Mouse (Mus musculus) kidney, adult 2 months (tissue): Measurements from ENCODE around the gene Ctnnb1. TPM values are rescaled to one million over a fixed set of nuclear protein-coding genes. Genes with fewer than 3 reads are reported as not detected.

Source experiments
- DNase-seq: peaks from one replicate; pipeline ENCODE4 v3.0.0; 2021
- H3K27ac ChIP-seq: fragments of 200-500 bp; 2 replicates; pipeline ENCODE4 v1.5.1; 2012; ENCODE audit warnings: low read depth, low read length, control low read depth, inconsistent platforms; ENCODE audit not compliant: insufficient read depth
- H3K27me3 ChIP-seq: fragments of 200-500 bp; replicated peaks from 2 replicates; pipeline ENCODE4 v1.6.1; 2012; ENCODE audit warnings: mild to moderate bottlenecking, moderate library complexity, low read length, inconsistent platforms; ENCODE audit not compliant: control insufficient read depth, insufficient read depth
- H3K36me3 ChIP-seq: fragments of 200-500 bp; 2 replicates; pipeline ENCODE4 v1.6.1; 2012; ENCODE audit warnings: mild to moderate bottlenecking, moderate library complexity, low read length, inconsistent platforms; ENCODE audit not compliant: control insufficient read depth, insufficient read depth
- H3K4me1 ChIP-seq: fragments of 200-500 bp; 2 replicates; pipeline ENCODE4 v1.6.1; 2011; ENCODE audit warnings: low read length; ENCODE audit not compliant: control insufficient read depth, insufficient read depth
- H3K4me3 ChIP-seq: fragments of 200-500 bp; 2 replicates; pipeline ENCODE4 v1.5.1; 2011; ENCODE audit warnings: mild to moderate bottlenecking, low read depth, low read length, control low read depth; ENCODE audit not compliant: insufficient read depth
- CTCF ChIP-seq: fragments of 200-500 bp; conservative IDR thresholded peaks from 2 replicates; pipeline ENCODE4 v1.5.1; 2011; ENCODE audit warnings: low read depth, mild to moderate bottlenecking, control low read depth, low read length, moderate library complexity, mixed read lengths; ENCODE audit not compliant: insufficient read depth, insufficient read length
- POLR2A ChIP-seq: fragments of 200-500 bp; IDR thresholded peaks from one replicate; pipeline ENCODE4 v1.6.1; 2011; ENCODE audit warnings: low read depth, low read length, control low read depth
- WGBS: fragments of 180-500 bp; shearing (Covaris S2); methylation state at CpG from one replicate; pipeline ENCODE4 v1.1.7; 2018; 5-methylcytosine and 5-hydroxymethylcytosine counted together
- polyA plus RNA-seq: library from polyadenylated mRNA; depleted of rRNA; stranded (reverse); fragments of >200 nt; gene quantifications from 2 replicates; pipeline ENCODE4 v1.2.3, GENCODE M21; 2012

Gene Ctnnb1
- polyA plus RNA-seq, 1 experiment = 156 TPM

DNA sequence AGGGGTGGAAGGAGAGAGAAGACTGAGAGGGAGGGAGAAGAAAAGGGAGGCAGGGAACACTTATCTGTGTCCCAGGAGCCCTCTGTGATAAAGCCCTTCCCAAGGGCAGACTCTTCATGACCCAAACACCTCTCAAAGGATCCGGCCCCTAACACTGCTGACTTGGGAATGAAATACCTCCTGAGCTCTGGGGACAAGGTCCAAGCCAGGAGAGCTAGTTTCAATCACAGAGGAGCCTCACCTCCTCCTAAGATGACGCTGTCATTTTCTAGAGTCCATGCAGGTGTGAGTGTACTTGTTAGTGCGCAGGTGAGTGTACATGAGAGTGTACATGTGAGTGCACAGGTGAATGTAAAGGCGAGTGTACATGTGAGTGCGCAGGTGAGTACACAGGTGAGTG, 56.0 kb downstream of the Ctnnb1 start:
- peak overlapping the region; percentile 71 for H3K27ac ChIP-seq
- peaks cover 8% of the 10 kb centered on the region; the same call in 1 of the 2 replicates for H3K4me1 ChIP-seq
- H3K27me3 ChIP-seq = no peaks in the 10 kb centered on the region
- H3K36me3 ChIP-seq = no peaks in the 10 kb centered on the region
- no peak for TF ChIP-seq CTCF
- peak; percentile 68 for DNase-seq
- no peak overlapping the region for H3K4me3 ChIP-seq
- WGBS = 83% methylated on average over 5 of the region's 5 CpGs

DNA sequence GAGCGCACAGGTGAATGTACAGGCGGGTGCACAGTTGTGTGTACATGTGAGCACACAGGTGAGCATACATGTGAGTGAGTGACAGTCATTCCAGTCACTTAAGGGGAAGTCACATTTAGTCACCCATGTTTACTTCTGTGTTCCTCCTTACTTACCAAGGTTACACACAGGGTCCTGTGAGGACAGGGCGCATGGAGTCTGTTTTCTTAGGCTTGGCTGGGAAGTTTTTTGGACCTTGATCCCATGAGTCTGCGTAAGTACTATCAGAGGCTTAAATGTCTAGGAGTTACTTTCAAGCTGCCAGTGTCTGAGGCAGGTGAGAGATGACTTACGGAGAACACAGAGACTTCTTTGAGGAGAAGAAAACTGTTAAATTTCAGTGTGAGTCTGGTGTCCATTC, 56.5 kb downstream of the Ctnnb1 start:
- no peaks in the 10 kb centered on the region for H3K36me3 ChIP-seq
- no peak for TF ChIP-seq CTCF
- H3K4me3 ChIP-seq = no peak overlapping the region
- 68% methylated on average over 5 of the region's 5 CpGs for WGBS
- peak overlapping the region; percentile 71 for H3K27ac ChIP-seq
- H3K27me3 ChIP-seq = no peaks in the 10 kb centered on the region
- peaks cover 8% of the 10 kb centered on the region; the same call in 1 of the 2 replicates for H3K4me1 ChIP-seq
- peak; percentile 67 for DNase-seq

DNA sequence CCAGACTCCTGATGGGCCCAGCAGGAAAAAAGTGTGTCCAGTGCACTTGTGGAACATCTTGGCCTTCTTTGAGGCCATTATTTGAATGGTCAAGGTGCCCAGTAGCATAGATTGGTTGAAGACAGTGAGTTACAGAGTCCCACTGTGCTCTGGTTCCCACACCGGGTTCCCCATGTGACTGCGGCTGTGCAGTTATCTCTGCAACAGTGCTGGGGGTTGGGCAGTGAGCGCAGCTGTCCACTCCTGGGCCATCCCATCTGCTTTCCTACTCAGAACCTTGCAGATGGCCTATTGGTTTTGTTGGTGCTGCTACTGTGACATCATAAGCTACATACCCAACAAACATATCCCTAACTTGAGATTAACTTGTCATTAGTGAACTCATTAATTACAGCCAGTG, 57.2 kb downstream of the Ctnnb1 start:
- Histone ChIP-seq H3K27me3 (no peaks in the 10 kb centered on the region), H3K4me3 (no peak overlapping the region), H3K4me1 (peaks cover 8% of the 10 kb centered on the region; the same call in 1 of the 2 replicates), H3K27ac (peak overlapping the region; percentile 27; the same call in 1 of the 2 replicates), H3K36me3 (no peaks in the 10 kb centered on the region)
- 98% methylated on average over 3 of the region's 3 CpGs for WGBS
- DNase-seq = no peak
- TF ChIP-seq CTCF (no peak), POLR2A (no peak)

DNA sequence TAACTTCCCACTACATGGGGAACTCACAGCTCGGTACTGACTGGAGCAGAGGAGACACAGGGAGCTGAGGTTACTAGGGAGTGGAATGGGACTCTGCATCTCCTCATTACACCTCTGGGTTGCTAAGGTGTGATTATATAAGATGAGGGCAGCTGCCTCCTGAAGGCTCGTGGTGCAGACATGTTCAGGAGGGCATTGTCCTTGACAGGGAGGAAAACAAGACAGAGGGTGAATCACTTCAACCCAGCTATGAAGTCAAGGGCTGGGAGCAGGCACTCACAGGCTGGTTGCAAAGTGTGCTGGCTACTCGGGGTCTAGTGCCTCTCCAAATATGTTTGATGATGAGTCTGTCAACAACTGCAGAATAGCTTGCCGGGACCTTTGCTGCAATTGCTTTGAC, 58.0 kb downstream of the Ctnnb1 start:
- Histone ChIP-seq H3K4me1 (peaks cover 8% of the 10 kb centered on the region; the same call in 1 of the 2 replicates), H3K4me3 (no peak overlapping the region), H3K36me3 (no peaks in the 10 kb centered on the region), H3K27me3 (no peaks in the 10 kb centered on the region), H3K27ac (no peak overlapping the region)
- DNase-seq = no peak
- TF ChIP-seq CTCF (no peak), POLR2A (no peak)
- 79% methylated on average over 4 of the region's 4 CpGs for WGBS

DNA sequence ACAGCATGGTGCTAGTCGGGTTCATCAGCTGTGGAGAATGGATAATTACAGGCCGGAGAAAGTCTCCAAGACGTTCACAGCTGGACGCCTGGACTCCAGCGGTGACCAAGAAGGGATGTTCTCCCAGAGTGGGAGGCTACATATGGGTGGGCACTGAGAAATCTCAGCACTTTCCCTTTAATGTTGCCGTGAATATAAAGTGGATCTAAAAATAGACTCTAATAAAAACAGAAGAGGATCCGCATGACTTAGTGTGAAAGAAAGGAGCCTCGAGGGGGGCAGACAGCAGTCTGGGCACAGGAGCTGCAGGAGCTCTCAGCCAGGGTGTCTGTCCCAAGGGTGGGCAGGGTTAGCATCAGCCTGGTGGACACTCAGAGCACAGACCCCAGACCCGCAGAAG, 59.1 kb downstream of the Ctnnb1 start:
- Histone ChIP-seq H3K4me1 (peaks cover 8% of the 10 kb centered on the region; the same call in 1 of the 2 replicates), H3K27me3 (no peaks in the 10 kb centered on the region), H3K4me3 (no peak overlapping the region), H3K36me3 (no peaks in the 10 kb centered on the region), H3K27ac (no peak overlapping the region)
- TF ChIP-seq CTCF = no peak
- no peak for TF ChIP-seq POLR2A
- 46% methylated on average over 9 of the region's 9 CpGs for WGBS
- DNase-seq = no peak

DNA sequence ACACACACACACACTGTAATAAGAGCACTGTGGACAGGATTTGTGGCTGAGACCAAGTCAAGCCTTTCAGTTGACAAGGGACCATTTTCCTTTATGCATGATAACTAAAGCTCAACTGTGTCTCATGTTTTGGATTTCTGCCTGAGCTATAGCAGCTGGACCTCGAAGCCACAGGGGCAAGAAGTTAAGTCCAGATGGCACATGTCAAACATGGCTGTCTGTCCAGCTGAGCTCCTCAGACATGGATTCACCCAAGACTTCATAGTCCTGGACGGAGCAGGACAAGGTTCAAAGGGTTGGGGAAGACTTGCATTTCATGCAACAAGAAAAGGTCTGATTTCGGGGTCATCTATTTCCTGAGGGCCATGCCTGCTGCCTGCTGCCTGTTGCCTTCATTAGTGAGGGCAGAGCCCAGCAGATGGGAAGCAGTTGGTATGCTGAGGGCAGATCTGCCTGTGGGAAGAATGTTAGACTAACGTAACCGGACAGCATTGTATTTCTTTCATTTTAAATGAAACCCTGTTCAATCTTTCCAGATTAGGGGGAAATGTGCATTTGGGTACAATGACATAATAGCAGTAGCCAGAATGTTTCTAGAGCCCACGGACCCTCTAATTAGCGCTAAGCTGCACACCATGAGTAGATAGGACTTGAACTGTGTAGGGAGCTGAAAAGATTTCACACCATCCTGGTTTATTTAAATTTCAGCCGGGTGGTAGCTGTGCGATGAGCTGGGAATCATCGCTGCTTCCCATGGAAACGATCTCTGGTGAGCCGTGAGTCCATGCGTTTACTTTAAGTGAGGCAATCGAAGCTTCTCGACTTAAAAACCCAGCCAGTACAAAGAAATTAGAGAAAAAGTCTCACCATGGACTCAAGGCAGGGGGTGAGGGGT, 61.0 kb downstream of the Ctnnb1 start:
- DNase-seq = no peak
- no peaks in the 10 kb centered on the region for H3K36me3 ChIP-seq
- no peak overlapping the region for H3K27ac ChIP-seq
- H3K27me3 ChIP-seq = no peaks in the 10 kb centered on the region
- no peak overlapping the region for H3K4me3 ChIP-seq
- 79% methylated on average over 15 of the region's 15 CpGs for WGBS
- TF ChIP-seq POLR2A (no peak), CTCF (no peak)
- peaks cover 10% of the 10 kb centered on the region for H3K4me1 ChIP-seq

DNA sequence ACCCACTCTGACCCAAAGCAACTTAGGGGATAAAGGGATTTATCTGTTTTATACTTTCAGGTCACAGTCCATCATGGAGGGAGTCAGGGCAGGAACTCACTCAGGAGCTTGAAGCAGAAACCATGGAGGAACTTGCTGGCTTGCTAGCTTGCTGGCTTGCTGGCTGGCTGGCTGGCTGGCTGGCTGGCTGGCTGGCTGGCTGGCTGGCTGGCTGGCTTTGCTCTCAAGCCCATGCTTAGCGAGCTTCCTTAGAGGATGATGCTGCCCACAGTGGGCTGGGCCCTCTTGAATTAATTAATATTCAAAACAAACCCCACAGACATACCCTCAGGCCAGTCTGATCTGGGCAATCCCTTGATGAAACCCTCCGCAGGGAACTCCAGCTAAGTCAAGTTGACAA, 62.8 kb downstream of the Ctnnb1 start:
- TF ChIP-seq CTCF = no peak
- TF ChIP-seq POLR2A = no peak
- Histone ChIP-seq H3K4me1 (peaks cover 3% of the 10 kb centered on the region; the same call in 1 of the 2 replicates), H3K27me3 (no peaks in the 10 kb centered on the region), H3K4me3 (no peak overlapping the region), H3K27ac (no peak overlapping the region), H3K36me3 (no peaks in the 10 kb centered on the region)
- 96% methylated on average over 2 of the region's 2 CpGs for WGBS
- DNase-seq = no peak

DNA sequence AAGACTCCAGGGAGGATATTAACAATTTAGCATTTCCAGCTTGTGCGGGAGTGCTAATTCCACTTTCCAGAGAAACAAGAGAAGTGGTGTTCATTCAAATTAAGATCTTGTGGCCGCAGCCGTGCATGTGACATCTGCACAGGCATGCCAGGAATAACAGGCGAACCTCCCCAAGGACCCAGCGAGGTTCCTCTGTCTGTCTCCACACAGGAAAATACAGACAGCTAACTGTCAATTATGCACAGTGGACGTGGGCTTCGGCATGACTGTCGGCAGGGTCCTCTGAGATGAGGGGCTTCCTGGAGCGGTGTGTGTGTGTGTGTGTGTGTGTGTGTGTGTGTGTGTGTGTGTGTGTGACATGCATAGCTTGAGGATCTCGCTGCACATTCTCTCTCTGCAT, 64.0 kb downstream of the Ctnnb1 start:
- no peaks in the 10 kb centered on the region for H3K27me3 ChIP-seq
- WGBS = 83% methylated on average over 10 of the region's 10 CpGs
- no peak overlapping the region for H3K4me3 ChIP-seq
- no peak overlapping the region for H3K27ac ChIP-seq
- H3K36me3 ChIP-seq = no peaks in the 10 kb centered on the region
- peaks cover 3% of the 10 kb centered on the region; the same call in 1 of the 2 replicates for H3K4me1 ChIP-seq
- no peak for TF ChIP-seq CTCF
- TF ChIP-seq POLR2A = no peak
- DNase-seq = no peak
